Mouse (Mus musculus) erythroblast, embryonic 14.5 days (primary cell): ENCODE measurements around the gene Fastkd2.

ENCODE experiments used
- GATA1 ChIP-seq: IDR thresholded peaks from 2 replicates; pipeline ENCODE4 v1.6.1; 2012; ENCODE audit warnings: low read length, inconsistent platforms, mixed read lengths
- TAL1 ChIP-seq: IDR thresholded peaks from 3 replicates; pipeline ENCODE4 v1.6.1; 2012; ENCODE audit warnings: low read length, inconsistent platforms, mixed read lengths

DNA sequence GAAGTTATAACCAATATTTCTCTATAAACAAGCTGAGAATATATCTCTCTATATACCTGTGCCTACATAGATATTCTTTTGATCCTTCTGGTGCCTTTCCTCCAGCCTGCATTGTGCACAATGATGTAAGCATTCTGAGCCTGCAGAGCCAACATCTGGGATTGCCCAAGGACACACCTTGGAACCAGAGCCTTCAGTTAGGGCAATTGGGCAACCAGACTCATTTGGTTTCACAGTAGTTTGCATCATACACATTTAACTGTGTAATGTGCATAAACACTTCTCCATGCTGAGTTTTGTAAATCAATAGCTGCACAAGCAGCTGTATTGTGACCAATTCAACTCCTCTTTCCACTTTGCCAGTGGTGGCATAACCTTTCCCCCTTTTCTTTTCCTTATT lies 63.9 kb downstream of the Fastkd2 start:
- TF ChIP-seq GATA1 (no peak), TAL1 (no peak)
